Mouse (Mus musculus) liver (tissue): ENCODE measurements around the gene Pdcd5.
A peak's percentile ranks its signal among the peaks of the same experiment; 100 is the strongest.

Experiments
- DNase-seq: peaks from one replicate; pipeline ENCODE4 v3.0.0-alpha.2; 2020; ENCODE audit warnings: mixed read lengths

Pdcd5 gene

DNA sequence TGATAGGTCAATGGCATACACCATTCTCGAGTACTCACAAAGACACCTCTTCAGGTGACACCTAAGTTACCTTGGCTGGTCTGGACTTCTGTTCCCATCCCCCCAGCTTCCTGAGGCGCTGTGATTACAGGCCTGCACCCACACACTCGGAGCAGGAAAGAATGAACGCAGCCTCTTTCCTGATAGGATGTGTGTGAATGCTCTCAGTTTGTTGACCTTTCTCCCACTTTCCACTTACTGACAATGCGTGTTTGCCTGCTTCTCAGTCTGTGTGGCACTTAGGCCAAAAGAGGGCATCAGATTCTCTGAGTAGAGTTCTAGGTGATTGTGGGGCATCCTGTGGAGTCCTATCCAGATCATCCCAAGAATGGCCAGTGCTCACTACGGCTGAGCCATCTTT, 7.2 kb downstream of the Pdcd5 start:
- DNase-seq, result no peak

GRCm38 (mm10) chr7:35636874-35637273, 10.4 kb downstream of the Pdcd5 start:
- no peak for DNase-seq

GRCm38 (mm10) chr7:35636229-35636628, 11.1 kb downstream of the Pdcd5 start:
- DNase-seq, result peak; percentile 18

DNA sequence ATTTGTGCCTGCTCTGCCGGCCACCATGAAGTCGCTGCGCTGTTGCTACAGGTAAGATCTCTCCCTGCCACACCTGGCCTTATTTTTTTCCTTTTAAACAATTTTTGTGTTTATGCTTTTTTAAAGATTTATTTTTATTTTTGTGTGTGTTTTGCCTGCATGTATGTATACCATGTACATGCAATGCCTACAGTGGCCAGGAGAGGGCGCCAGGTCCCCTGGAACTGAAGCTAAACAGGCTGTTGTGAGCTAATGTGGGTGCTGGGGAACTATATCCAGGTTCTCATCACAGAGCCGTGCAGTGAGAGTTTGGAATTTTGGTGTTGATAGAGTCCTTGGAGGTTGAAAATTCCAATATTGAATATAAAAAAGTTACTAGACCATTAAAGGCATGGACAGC, 18.8 kb downstream of the Pdcd5 start:
- peak; percentile 70 for DNase-seq

DNA sequence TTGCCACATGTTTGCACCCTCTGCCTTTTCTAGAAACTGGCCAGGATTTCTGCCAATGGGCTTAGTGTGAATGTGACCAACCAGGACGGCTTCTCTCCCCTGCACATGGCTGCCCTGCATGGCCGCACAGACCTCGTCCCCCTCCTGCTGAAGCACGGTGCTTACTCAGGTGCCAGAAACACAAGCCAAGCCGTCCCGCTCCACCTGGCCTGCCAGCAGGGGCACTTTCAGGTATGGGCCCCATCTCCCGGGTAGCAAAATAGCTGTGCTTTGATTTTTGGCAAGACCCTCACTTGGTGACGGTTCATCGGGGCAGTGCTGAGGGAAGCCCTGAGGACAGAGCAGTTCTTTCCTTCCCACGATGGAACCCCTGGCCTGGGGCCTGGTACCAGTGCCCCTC, 19.9 kb downstream of the Pdcd5 start:
- DNase-seq, result no peak

GRCm38 (mm10) chr7:35626038-35626437, 21.3 kb downstream of the Pdcd5 start:
- no peak for DNase-seq

- no peak for DNase-seq
These were observed 24.7 kb downstream of the Pdcd5 start for GRCm38 (mm10) chr7:35622626-35623025.

DNA sequence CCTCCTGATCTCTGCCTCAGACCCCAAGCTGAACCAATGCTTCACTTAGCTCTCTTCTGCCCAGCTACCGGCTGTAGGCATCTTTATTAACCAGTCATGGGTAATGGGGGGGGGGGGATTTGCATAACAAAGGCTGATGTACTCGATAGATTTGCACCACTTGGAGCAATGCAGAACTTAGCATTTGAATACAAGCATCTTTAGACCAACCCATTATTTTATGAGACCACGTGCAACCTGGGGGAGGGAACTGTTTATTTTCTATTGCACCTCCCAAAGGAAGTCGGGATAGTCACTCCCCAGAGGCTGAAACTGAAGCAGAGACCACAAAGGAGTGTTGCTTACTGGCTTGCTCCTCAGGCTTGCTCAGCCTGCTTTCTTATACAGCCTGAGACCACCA, 29.8 kb downstream of the Pdcd5 start:
- no peak for DNase-seq

- no peak for DNase-seq
These were observed 38.1 kb downstream of the Pdcd5 start for GRCm38 (mm10) chr7:35609245-35609644.

DNA sequence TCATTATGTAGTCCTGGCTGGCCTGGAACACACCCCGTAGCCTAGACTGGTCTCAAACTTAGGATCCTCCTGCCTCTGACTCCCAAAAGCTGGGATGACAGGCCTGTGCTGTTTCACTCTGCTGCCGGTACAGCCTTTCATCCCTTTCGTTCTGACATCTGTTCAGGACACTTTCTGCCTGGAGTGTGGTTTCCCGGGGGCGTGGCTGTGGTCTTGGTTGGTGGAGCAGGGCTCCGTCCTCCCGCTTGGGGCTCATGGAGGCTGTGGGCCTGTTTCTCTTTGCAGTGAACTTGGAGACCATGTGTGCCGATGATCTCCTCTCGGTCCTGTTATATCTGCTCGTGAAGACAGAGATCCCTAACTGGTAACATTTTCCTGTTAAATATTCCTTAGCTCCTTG, 40.5 kb downstream of the Pdcd5 start:
- no peak for DNase-seq

- no peak for DNase-seq
These were observed 44.6 kb downstream of the Pdcd5 start for GRCm38 (mm10) chr7:35602766-35603165.

- peak; percentile 42 for DNase-seq
These were observed 46.2 kb downstream of the Pdcd5 start for GRCm38 (mm10) chr7:35601106-35601505.

DNA sequence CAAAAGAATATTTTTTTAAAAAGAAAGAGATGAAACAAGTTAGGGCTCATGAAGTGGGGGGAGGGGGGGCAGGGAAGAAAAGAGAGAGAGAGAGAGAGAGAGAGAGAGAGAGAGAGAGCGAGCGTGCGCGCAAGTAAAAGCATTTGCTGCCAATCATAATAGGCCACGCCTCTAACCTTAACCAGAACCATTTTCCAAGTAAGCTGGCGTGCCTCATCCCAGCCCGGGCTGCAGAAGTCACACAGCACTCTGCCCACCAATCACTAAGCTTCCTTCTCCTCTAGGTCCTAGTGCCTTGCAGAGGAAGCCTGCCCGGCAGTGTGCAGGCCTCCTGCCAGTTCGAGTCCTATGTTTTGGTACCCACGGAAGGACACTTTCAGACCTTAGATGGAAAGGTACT, 47.3 kb downstream of the Pdcd5 start:
- DNase-seq, result no peak

GRCm38 (mm10) chr7:35599492-35599891, 47.8 kb downstream of the Pdcd5 start:
- no peak for DNase-seq

GRCm38 (mm10) chr7:35594311-35594710, 53.0 kb downstream of the Pdcd5 start:
- no peak for DNase-seq
